Mouse (Mus musculus): Measurements from ENCODE around the gene Malsu1. TPM values are rescaled to one million over a fixed set of nuclear protein-coding genes. Genes with fewer than 3 reads are reported as not detected.

Gene Malsu1
- polyA plus RNA-seq (2014; fragmentation: Illumina TruSeq; extraction: RNeasy Lipid Tissue Mini Kit (QIAGEN cat#74804); ENCODE audit: insufficient read depth, low read depth, low replicate concordance), result 18.8 TPM

GRCm38 (mm10) chr6:49073304-49074116, at the start of gene Malsu1:
Gene Malsu1 (plus strand): TSS chr6:49073795.

DNA sequence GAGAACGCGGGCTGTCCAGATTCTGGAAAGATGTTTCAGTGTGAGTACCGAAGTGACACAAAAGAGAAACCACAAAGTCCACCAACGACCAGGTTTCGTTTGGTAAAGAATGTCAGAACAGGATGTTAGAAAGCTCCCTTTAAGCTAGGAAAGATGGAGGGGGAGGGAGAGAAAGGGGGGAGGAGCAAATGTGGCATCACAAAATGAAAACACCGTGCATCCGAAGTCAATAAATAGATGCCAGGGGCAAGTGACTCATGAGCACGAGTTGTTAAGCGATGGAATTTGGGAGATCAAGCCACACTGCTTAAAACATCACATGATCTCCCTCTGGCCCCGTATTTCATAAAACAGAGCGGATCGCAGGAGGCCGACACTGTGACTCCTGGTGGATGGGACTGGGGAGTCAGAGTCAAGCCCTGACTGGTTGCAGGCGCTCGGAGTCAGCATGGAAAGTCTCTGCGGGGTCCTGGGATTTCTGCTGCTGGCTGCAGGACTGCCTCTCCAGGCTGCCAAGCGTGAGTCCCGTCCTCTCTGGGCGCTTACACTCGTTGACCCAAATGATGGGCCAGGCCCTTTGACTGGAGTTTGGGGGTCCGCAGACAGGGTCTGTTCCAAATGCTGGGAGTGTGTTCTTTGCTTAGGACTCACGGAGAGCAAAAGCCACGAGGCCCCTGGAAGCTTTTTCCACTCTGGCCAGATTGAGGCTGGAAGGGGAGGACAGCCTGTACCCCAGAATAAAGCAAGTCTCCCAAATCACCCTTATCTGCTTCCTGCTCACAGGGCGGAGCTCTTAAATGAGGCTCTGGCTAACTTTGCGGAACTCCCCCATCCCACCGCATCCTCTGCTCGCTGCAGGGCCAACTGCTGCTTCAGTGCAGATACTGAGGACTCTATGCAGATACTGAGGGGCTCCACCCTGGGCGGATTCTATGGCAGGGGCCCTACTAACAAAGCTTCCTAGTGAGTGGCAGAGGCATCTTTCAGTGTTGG, 37.0 kb upstream of the Malsu1 start, which contains the start of gene Gpnmb:
TSS of gene Gpnmb (plus strand) at position 272 of the 993 bp plus-strand sequence.

Other genes starting within 250 kb of the Malsu1 start
- gene Tmem176a, start 232.9 kb upstream of the Malsu1 start, polyA plus RNA-seq (2014; fragmentation: Illumina TruSeq; extraction: RNeasy Lipid Tissue Mini Kit (QIAGEN cat#74804); ENCODE audit: insufficient read depth, low read depth, low replicate concordance), result 432 TPM
- 523 TPM for gene Tmem176b, start 232.3 kb upstream of the Malsu1 start, polyA plus RNA-seq (2014; fragmentation: Illumina TruSeq; extraction: RNeasy Lipid Tissue Mini Kit (QIAGEN cat#74804); ENCODE audit: insufficient read depth, low read depth, low replicate concordance)
- 3.4 TPM for gene Aoc1, start 200.9 kb upstream of the Malsu1 start, polyA plus RNA-seq (2014; fragmentation: Illumina TruSeq; extraction: RNeasy Lipid Tissue Mini Kit (QIAGEN cat#74804); ENCODE audit: insufficient read depth, low read depth, low replicate concordance)
- gene 1600015I10Rik, start 143.9 kb upstream of the Malsu1 start, polyA plus RNA-seq (2014; fragmentation: Illumina TruSeq; extraction: RNeasy Lipid Tissue Mini Kit (QIAGEN cat#74804); ENCODE audit: insufficient read depth, low read depth, low replicate concordance), result not detected
- gene Doxl2, start 98.8 kb upstream of the Malsu1 start, polyA plus RNA-seq (2014; fragmentation: Illumina TruSeq; extraction: RNeasy Lipid Tissue Mini Kit (QIAGEN cat#74804); ENCODE audit: insufficient read depth, low read depth, low replicate concordance), result not detected
- not detected for gene Svs1, start 86.9 kb upstream of the Malsu1 start, polyA plus RNA-seq (2014; fragmentation: Illumina TruSeq; extraction: RNeasy Lipid Tissue Mini Kit (QIAGEN cat#74804); ENCODE audit: insufficient read depth, low read depth, low replicate concordance)
- gene Gpnmb, start 37.2 kb upstream of the Malsu1 start, polyA plus RNA-seq (2014; fragmentation: Illumina TruSeq; extraction: RNeasy Lipid Tissue Mini Kit (QIAGEN cat#74804); ENCODE audit: insufficient read depth, low read depth, low replicate concordance), result 4.6 TPM
- gene Igf2bp3, start 141.2 kb downstream of the Malsu1 start, polyA plus RNA-seq (2014; fragmentation: Illumina TruSeq; extraction: RNeasy Lipid Tissue Mini Kit (QIAGEN cat#74804); ENCODE audit: insufficient read depth, low read depth, low replicate concordance), result not detected
- gene Tra2a, start 190.2 kb downstream of the Malsu1 start, polyA plus RNA-seq (2014; fragmentation: Illumina TruSeq; extraction: RNeasy Lipid Tissue Mini Kit (QIAGEN cat#74804); ENCODE audit: insufficient read depth, low read depth, low replicate concordance), result 77.4 TPM
- 9.4 TPM for gene Ccdc126, start 245.5 kb downstream of the Malsu1 start, polyA plus RNA-seq (2014; fragmentation: Illumina TruSeq; extraction: RNeasy Lipid Tissue Mini Kit (QIAGEN cat#74804); ENCODE audit: insufficient read depth, low read depth, low replicate concordance)

Measured in lung, adult 10 weeks (tissue).